Mouse (Mus musculus): Measurements from ENCODE around the gene Vsx1.

- TF ChIP-seq CTCF (IDR thresholded peaks at IDR 0.05; ENCODE audit: control insufficient read depth, insufficient read depth, insufficient replicate concordance, low read depth, low read length) (no peak), POLR2A (IDR thresholded peaks at IDR 0.05; ENCODE audit: control insufficient read depth, low read depth, low read length) (peak; percentile 41; the same call in 1 of the 2 replicates)
Observed at GRCm38 (mm10) chr2:150667820-150668766, 21.1 kb downstream of the Vsx1 start, which contains the start of gene Acss1.

Measured in testis, adult 2 months (tissue).